Mouse (Mus musculus): ENCODE measurements around the gene Zfp282. TPM values are rescaled to one million over a fixed set of nuclear protein-coding genes. Genes with fewer than 3 reads are reported as not detected.
A peak's percentile ranks its signal among the peaks of the same experiment; 100 is the strongest.

Gene Zfp282
- polyA plus RNA-seq (2016; fragmentation: Nextera tagmentation; extraction: Ambion mirVana): 27.1 and 29.2 TPM in 2 replicates

- 6% methylated on average over 9 of the region's 9 CpGs for WGBS
These were observed at the start of gene Zfp282 for GRCm38 (mm10) chr6:47877058-47877457. Gene Zfp282, plus strand, starts transcription at chr6:47877204.

DNA sequence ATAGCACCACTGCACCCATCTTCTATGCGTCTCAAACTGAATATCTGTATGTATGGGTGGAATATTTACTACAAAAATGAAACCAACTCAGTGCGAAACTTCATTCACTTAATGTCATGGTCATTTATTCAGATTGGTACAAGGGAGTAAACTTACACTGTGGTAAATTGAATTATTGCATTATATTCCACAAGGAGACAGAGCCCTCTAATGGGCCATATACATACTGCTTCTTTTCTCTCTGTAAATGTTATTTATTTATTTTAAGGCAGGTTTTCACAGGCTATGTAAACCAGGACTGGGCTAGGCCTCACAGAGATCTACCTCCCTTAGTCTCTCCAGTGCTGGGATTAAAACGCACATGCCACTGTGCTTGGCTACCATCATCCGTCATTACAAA, 49.5 kb upstream of the Zfp282 start:
- no peaks in the 10 kb centered on the region for H3K9me3 ChIP-seq
- no peak overlapping the region for H3K27ac ChIP-seq
- ATAC-seq (ENCODE audit: insufficient number of reproducible peaks, insufficient read depth, low FRiP score, low TSS enrichment): no peak

More at GRCm38 (mm10) chr6:47877058-47877457, at the start of gene Zfp282:
- H3K4me3 ChIP-seq: peak within 1 kb of the TSS; percentile 93
- peaks cover 21% of the 10 kb centered on the region for H3K36me3 ChIP-seq
- H3K9me3 ChIP-seq: no peaks in the 10 kb centered on the region
- peaks cover 10% of the 10 kb centered on the region for H3K4me1 ChIP-seq
- peak within 1 kb of the TSS; percentile 89 for H3K9ac ChIP-seq
- peak within 1 kb of the TSS; percentile 98 for H3K27ac ChIP-seq
- H3K27me3 ChIP-seq: no peaks in the 10 kb centered on the region
- ATAC-seq (ENCODE audit: insufficient number of reproducible peaks, insufficient read depth, low FRiP score, low TSS enrichment): no peak
- peak within 1 kb of the TSS; percentile 77 for H3K4me2 ChIP-seq (replicated peaks)

GRCm38 (mm10) chr6:47828950-47829349, 48.1 kb upstream of the Zfp282 start:
- ATAC-seq (ENCODE audit: insufficient number of reproducible peaks, insufficient read depth, low FRiP score, low TSS enrichment): no peak
- Histone ChIP-seq H3K9me3 (no peaks in the 10 kb centered on the region), H3K4me1 (no peaks in the 10 kb centered on the region), H3K4me3 (no peak overlapping the region), H3K36me3 (peaks cover 10% of the 10 kb centered on the region; the same call in 1 of the 2 replicates), H3K4me2 (replicated peaks) (peak overlapping the region; percentile 56; the same call in 1 of the 2 replicates), H3K27me3 (no peaks in the 10 kb centered on the region), H3K9ac (no peak overlapping the region), H3K27ac (no peak overlapping the region)
- WGBS: 12% methylated on average over 1 of the region's 1 CpGs

More for the DNA sequence above, 49.5 kb upstream of the Zfp282 start:
- no peak overlapping the region for H3K4me2 ChIP-seq (replicated peaks)
- 91% methylated on average over 4 of the region's 4 CpGs for WGBS
- no peak overlapping the region for H3K9ac ChIP-seq
- peaks cover 23% of the 10 kb centered on the region for H3K36me3 ChIP-seq
- H3K4me1 ChIP-seq: no peaks in the 10 kb centered on the region
- H3K4me3 ChIP-seq: no peak overlapping the region
- no peaks in the 10 kb centered on the region for H3K27me3 ChIP-seq

DNA sequence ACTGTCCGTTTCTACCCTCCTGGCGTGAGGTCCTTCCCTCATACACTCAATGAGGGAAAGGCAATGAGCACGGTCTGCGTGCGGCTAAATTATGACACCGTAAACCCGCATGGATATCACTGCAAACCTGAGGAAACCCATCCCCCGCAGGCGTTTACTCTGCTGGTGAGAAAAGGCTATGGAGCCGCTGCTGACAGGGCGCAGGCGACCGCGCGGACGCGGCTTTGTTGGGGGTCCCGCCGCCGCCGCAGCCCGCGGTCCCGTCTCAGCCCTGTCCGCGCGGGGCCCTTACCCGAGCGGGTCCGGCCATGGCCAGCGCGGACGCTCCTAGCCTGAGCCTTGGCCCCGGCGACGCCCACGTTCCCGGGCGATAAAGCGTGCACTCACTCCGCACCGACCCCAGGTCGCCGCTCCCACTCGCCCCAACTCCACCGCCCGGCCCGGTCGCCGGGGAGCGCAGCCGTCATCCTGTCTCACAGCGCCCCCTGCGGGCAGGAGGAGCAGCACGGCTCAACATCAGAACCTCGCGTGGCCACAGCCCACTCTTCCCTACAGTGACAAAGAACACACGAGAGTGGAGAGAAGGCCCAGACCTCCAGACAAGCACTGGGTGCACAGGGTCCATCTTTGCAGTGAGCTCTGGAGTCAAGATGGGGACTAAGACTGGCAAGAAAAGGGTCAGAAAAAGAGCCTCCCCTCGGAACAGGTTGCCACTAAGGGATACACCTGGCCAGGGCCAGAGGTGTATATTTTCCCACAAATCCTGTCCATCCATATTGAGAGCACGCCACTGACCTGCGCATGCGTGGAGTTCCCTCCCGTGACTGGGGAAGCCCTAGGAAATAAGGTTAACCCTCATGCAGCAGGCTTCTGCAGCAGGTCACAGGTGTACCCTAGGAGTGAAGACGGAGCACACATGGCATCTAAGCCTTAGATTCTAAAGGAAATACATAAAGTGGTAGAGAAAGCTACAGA, 46.6 kb upstream of the Zfp282 start, which contains the start of gene Zfp786:
Gene Zfp786, minus strand, starts transcription at position 764 of the 975 bp plus-strand sequence.
- H3K27me3 ChIP-seq: no peaks in the 10 kb centered on the region

DNA sequence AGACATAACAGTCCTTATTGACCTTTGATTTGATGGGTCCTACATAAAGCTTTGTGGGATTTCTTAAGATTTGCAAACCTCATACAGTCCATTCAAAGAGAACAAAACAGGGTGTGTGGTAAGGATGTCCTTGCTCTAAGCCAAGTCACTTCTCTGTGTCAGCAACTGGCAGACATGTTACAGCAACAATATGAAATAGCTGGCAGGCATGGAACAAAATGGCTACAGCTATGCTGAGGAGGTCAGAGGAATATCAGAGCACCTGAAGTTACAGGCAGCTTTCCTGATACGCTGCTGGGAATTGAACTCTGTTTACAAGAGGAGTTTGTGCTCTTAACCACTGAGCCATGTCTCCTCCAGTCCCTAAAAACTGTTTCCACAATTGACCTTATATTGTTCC, 44.8 kb upstream of the Zfp282 start:
- Histone ChIP-seq H3K9me3 (no peaks in the 10 kb centered on the region), H3K27ac (no peak overlapping the region), H3K4me2 (replicated peaks) (no peak overlapping the region), H3K4me1 (0 out of 2 replicates have a peak, but pooled peaks cover 5% of the 10 kb centered on the region), H3K4me3 (no peak overlapping the region), H3K9ac (no peak overlapping the region), H3K27me3 (no peaks in the 10 kb centered on the region), H3K36me3 (no peaks in the 10 kb centered on the region)
- ATAC-seq (ENCODE audit: insufficient number of reproducible peaks, insufficient read depth, low FRiP score, low TSS enrichment): no peak
- 62% methylated on average over 1 of the region's 1 CpGs for WGBS

More for the DNA sequence above, 46.6 kb upstream of the Zfp282 start, which contains the start of gene Zfp786:
- ATAC-seq (ENCODE audit: insufficient number of reproducible peaks, insufficient read depth, low FRiP score, low TSS enrichment): peak; percentile 82
- no peaks in the 10 kb centered on the region; the same call in 1 of the 2 replicates for H3K36me3 ChIP-seq
- H3K9me3 ChIP-seq: no peaks in the 10 kb centered on the region
- peak within 1 kb of the TSS; percentile 56 for H3K4me2 ChIP-seq (replicated peaks)
- H3K4me1 ChIP-seq: no peaks in the 10 kb centered on the region
- H3K27ac ChIP-seq: peak within 1 kb of the TSS; percentile 74
- H3K4me3 ChIP-seq: peak within 1 kb of the TSS; percentile 84
- peak within 1 kb of the TSS; percentile 91 for H3K9ac ChIP-seq
- WGBS: 2% methylated on average over 63 of the region's 64 CpGs

DNA sequence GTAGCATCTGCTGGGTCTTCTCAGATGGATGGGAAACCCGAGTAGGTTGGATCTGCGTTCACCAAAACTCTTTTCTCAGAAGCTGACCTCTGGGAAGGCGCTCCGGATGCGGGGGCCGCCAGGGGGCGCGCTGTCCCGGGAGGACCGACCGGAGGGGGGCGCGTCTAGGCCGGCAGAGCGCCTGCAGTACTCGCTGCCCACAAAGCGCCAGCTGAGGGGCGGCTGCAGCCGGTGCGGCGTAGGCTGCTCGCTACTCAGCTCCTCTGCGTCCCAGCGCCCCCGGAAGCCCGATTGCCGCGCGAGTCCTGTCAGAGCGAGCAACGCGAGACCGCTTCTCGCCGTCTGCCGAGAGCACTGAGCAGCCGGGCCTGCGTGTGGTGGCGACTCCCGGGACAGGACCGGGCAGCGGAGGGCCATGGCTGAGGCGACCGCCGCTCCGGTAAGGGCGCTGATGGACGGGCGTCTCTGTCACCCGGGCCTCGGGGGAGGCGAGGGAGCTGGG, 41.5 kb upstream of the Zfp282 start, which contains the start of gene Zfp398:
Gene Zfp398, plus strand, starts transcription at position 180 of the 502 bp plus-strand sequence.
- WGBS: under 1% methylated on average over 51 of the region's 52 CpGs
- Histone ChIP-seq H3K9me3 (no peaks in the 10 kb centered on the region), H3K36me3 (0 out of 2 replicates have a peak, but pooled peaks cover 3% of the 10 kb centered on the region), H3K4me3 (peak within 1 kb of the TSS; percentile 94), H3K4me1 (0 out of 2 replicates have a peak, but pooled peaks cover 5% of the 10 kb centered on the region), H3K4me2 (replicated peaks) (peak within 1 kb of the TSS; percentile 77), H3K27ac (peak within 1 kb of the TSS; percentile 95), H3K27me3 (no peaks in the 10 kb centered on the region), H3K9ac (peak within 1 kb of the TSS; percentile 85)
- ATAC-seq (ENCODE audit: insufficient number of reproducible peaks, insufficient read depth, low FRiP score, low TSS enrichment): peak; percentile 95

DNA sequence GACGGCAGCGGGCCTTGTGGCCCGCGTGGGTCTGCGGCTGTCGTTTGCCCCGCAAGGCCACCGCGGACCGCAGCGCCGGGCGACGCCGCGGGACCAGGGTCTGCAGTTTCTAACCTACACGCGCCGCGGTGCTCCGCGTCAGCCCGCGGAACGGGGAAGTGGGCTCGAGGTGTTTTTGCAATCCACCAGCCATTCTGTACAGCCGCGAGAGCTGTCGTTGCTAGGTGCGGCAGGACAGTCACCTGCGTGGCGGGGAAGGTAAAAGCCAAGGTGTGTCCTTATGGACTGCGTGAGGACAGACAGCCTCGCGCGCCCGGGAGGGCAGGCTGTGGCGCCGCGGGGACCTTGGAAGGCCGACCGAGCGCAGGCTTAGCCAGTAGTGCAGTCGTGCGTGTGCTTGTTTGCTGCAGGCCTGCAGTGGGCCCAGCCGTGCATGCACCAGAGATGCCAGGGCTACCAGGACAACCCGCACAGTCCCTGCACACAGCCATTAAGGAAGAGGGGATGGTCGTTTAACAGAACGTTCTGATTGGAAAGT, 41.0 kb upstream of the Zfp282 start:
- H3K9me3 ChIP-seq: no peaks in the 10 kb centered on the region
- WGBS: under 1% methylated on average over 49 of the region's 49 CpGs

DNA sequence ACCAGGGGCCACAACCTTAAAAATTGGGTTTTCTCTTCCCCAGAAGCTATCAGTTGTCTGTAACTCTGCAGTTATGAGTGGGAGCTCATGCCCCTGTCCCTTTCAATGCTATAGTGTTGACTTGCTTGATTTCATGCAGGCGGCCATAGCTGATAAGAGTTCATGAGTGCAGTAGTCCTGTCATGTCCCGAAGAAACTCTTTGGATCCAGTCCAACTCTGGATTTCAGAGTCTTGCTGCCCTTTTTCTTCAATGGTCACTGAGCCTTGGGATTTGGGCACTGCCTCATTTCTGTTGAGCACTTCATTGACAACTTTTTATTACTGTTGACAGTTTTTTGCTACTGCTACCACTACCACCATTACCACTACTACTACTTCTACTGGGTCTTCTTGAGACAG, 39.4 kb upstream of the Zfp282 start:
- no peaks in the 10 kb centered on the region for H3K27me3 ChIP-seq
- no peak overlapping the region for H3K27ac ChIP-seq
- 0 out of 2 replicates have a peak, but pooled peaks cover 3% of the 10 kb centered on the region for H3K36me3 ChIP-seq
- H3K9ac ChIP-seq: no peak overlapping the region
- 90% methylated on average over 2 of the region's 2 CpGs for WGBS
- 0 out of 2 replicates have a peak, but pooled peaks cover 5% of the 10 kb centered on the region for H3K4me1 ChIP-seq
- no peak overlapping the region for H3K4me3 ChIP-seq
- no peaks in the 10 kb centered on the region for H3K9me3 ChIP-seq
- H3K4me2 ChIP-seq (replicated peaks): no peak overlapping the region
- no peak for ATAC-seq (ENCODE audit: insufficient number of reproducible peaks, insufficient read depth, low FRiP score, low TSS enrichment)

More for the DNA sequence above, 41.0 kb upstream of the Zfp282 start:
- H3K4me3 ChIP-seq: peak overlapping the region; percentile 94
- peak; percentile 74 for ATAC-seq (ENCODE audit: insufficient number of reproducible peaks, insufficient read depth, low FRiP score, low TSS enrichment)
- H3K27ac ChIP-seq: peak overlapping the region; percentile 95
- peak overlapping the region; percentile 85 for H3K9ac ChIP-seq
- H3K4me1 ChIP-seq: 0 out of 2 replicates have a peak, but pooled peaks cover 5% of the 10 kb centered on the region
- H3K36me3 ChIP-seq: 0 out of 2 replicates have a peak, but pooled peaks cover 3% of the 10 kb centered on the region
- H3K27me3 ChIP-seq: no peaks in the 10 kb centered on the region
- peak overlapping the region; percentile 77 for H3K4me2 ChIP-seq (replicated peaks)

- Histone ChIP-seq H3K9me3 (no peaks in the 10 kb centered on the region), H3K9ac (no peak overlapping the region), H3K4me2 (replicated peaks) (no peak overlapping the region), H3K4me3 (no peak overlapping the region), H3K36me3 (peaks cover 3% of the 10 kb centered on the region; the same call in 1 of the 2 replicates), H3K27ac (no peak overlapping the region), H3K27me3 (no peaks in the 10 kb centered on the region), H3K4me1 (0 out of 2 replicates have a peak, but pooled peaks cover 5% of the 10 kb centered on the region)
- WGBS: 92% methylated on average over 1 of the region's 1 CpGs
- no peak for ATAC-seq (ENCODE audit: insufficient number of reproducible peaks, insufficient read depth, low FRiP score, low TSS enrichment)
These were observed 35.9 kb upstream of the Zfp282 start for GRCm38 (mm10) chr6:47841077-47841476.

DNA sequence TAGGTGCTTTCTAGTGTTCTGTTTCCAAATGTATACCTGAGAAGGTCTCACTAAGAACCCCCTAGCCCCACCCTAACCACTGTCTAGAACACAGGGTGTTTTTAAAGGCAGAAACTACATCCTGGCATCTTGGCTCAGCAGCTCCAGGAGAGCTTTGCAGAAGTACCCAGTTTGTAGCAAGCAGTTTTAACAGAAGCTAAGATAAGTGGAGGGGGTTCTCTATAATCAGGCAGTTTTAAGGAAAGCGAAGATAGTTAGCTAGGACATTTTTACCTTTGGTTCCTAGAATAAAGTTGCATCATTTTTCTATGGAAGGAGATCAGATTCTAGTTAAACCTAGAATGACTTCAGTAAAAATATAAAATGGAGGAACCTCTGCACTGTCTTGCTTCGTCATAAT, 35.2 kb upstream of the Zfp282 start:
- peaks cover 3% of the 10 kb centered on the region; the same call in 1 of the 2 replicates for H3K36me3 ChIP-seq
- H3K27ac ChIP-seq: no peak overlapping the region
- no peak for ATAC-seq (ENCODE audit: insufficient number of reproducible peaks, insufficient read depth, low FRiP score, low TSS enrichment)
- no peaks in the 10 kb centered on the region for H3K27me3 ChIP-seq
- no peaks in the 10 kb centered on the region for H3K4me1 ChIP-seq
- H3K4me2 ChIP-seq (replicated peaks): no peak overlapping the region
- 94% methylated on average over 2 of the region's 2 CpGs for WGBS
- H3K9me3 ChIP-seq: no peaks in the 10 kb centered on the region
- H3K9ac ChIP-seq: no peak overlapping the region
- H3K4me3 ChIP-seq: no peak overlapping the region

GRCm38 (mm10) chr6:47842337-47842736, 34.7 kb upstream of the Zfp282 start:
- Histone ChIP-seq H3K9me3 (no peaks in the 10 kb centered on the region), H3K9ac (no peak overlapping the region), H3K27me3 (no peaks in the 10 kb centered on the region), H3K27ac (no peak overlapping the region), H3K4me1 (no peaks in the 10 kb centered on the region), H3K4me2 (replicated peaks) (no peak overlapping the region), H3K4me3 (no peak overlapping the region), H3K36me3 (peaks cover 3% of the 10 kb centered on the region; the same call in 1 of the 2 replicates)
- ATAC-seq (ENCODE audit: insufficient number of reproducible peaks, insufficient read depth, low FRiP score, low TSS enrichment): no peak
- WGBS: 98% methylated on average over 1 of the region's 1 CpGs
